Mouse (Mus musculus) spleen, postnatal 4 days (tissue): Measurements from ENCODE around the gene Wdfy4.

Experiments used
- DNase-seq, 2 experiments: peaks; one replicate each; pipeline ENCODE4 v3.0.0; 2022; ENCODE audit warnings: low spot score in 2 of 2

The Wdfy4 gene

GRCm38 (mm10) chr14:33185068-33185800 is at the start of gene Wdfy4:
Gene Wdfy4, minus strand, starts transcription at chr14:33185508.
- peak; percentile 58 to 78 for DNase-seq

- no peak for DNase-seq
Observed at GRCm38 (mm10) chr14:33232048-33232447, 46.7 kb upstream of the Wdfy4 start.

- DNase-seq, result no peak
Observed at GRCm38 (mm10) chr14:33231311-33231710, 46.0 kb upstream of the Wdfy4 start.

DNA sequence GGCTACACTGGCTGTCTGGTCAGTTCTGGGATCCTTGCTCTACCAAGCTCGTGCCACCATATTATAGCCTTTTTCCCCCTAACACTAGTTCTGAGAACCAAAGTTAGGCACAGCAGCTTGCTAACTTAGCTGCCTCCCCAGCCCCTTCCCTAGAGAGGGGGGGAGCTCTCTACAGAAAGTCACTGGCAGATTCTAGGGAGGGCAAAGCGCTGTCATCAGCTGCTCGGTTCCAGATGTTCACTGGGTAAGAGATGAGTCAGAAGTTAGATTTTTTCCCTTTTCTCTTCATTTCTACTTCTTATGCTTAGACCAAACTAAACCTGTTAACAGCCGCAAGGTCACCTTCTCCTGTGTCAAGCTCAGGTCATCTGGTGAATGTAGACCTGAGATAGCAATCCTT is 45.4 kb upstream of the Wdfy4 start:
- no peak for DNase-seq

GRCm38 (mm10) chr14:33225235-33225634 is 39.9 kb upstream of the Wdfy4 start:
- DNase-seq, result no peak

DNA sequence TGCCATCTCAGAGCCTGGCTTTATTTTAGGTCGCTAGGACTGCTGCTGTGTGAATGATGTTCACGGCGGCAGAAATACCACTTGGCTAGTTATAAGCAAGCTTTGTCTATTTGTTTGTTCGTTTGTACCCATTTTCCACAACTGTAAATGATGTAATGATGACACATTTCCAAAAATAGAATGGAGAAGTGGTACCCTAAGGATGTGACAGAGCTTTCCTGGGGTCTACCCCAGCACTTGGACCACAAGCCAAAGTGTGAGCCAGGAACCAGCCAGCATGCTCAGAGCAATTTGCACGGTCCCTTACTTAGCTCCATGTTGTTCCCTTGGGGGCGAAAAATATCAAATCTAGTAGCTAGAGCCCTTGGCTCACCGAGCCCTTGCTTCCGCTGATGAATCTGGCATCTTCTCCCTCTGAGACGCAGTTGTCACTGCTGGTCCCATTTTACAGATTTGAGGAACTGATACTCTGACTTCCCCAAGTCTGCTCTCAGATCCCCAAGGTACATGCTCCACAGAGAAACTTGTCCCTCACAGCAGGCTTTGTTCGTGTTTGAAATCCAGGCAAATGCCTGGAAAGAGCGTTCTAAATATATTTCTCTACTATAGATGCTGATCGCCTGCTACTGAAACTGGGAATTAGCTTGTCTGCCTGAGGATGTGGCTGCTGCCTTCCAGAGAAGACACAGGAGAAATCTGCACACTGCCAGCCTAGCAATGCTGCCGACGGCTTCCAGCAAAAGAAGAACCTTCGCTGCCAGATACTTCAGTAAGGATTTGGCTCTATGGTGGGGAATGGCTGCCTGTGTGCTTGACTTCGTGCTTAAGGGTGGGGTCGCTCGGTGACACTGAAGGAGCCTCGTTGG is 31.3 kb upstream of the Wdfy4 start:
- no peak for DNase-seq

DNA sequence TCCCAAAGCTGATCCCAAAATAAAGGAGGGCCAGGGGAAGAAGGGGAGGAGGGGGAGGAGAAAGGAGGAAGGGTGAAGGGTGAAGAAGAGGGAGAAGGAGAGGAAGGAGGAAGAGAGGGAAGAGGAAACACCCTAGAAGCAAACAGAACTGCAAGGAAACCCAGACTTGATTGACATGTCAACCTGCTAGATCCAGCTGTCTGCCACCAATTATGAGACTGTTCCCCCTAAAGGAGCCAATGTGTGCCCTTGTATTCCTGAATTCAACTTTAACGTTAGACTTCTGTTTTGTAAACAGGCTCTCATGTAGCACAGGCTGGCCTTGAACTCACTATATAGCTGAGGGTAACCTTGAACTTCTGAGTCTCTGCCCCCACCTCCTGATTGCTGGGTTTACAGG is 29.9 kb upstream of the Wdfy4 start:
- DNase-seq, result no peak

DNA sequence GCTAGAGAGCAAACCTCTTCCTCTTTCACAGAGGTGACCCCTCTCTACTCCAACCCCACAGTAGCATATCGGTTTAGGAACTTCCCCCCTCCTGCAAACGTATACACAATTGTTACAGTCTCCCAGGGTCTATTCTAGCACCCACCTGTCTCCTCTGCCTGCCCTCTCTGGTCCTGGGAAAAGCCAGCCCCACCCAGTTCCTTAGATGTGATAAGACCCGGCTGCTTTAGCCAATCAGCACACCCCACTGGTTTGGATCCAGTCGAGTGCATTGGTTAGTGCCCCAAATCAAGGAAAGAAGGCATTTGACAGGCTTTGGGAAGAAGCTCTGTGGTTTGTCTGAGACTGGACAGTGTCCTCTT is 29.4 kb upstream of the Wdfy4 start:
- no peak for DNase-seq

GRCm38 (mm10) chr14:33213823-33214766 is 28.8 kb upstream of the Wdfy4 start, which contains the start of gene Arhgap22:
Gene Arhgap22, plus strand, starts transcription at chr14:33214026.
- DNase-seq, result peak; percentile 79 to 91

DNA sequence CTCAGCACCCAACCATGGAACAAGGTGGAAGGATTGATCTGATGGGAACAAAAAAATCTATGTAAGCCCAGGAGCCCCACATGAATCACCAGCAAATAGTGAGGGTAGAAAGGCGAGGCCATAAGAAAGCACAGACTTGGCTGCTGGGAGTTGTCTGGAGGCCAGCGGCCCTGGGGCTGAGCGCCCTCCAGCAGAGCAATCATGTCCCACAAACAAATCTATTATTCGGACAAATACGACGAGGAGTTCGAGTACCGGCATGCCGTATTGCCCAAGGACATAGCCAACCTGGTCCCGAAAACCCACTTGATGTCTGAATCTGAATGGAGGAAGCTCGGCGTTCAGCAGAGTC is 27.6 kb upstream of the Wdfy4 start:
- DNase-seq, result peak in 1 of 2 experiments; percentile 54

DNA sequence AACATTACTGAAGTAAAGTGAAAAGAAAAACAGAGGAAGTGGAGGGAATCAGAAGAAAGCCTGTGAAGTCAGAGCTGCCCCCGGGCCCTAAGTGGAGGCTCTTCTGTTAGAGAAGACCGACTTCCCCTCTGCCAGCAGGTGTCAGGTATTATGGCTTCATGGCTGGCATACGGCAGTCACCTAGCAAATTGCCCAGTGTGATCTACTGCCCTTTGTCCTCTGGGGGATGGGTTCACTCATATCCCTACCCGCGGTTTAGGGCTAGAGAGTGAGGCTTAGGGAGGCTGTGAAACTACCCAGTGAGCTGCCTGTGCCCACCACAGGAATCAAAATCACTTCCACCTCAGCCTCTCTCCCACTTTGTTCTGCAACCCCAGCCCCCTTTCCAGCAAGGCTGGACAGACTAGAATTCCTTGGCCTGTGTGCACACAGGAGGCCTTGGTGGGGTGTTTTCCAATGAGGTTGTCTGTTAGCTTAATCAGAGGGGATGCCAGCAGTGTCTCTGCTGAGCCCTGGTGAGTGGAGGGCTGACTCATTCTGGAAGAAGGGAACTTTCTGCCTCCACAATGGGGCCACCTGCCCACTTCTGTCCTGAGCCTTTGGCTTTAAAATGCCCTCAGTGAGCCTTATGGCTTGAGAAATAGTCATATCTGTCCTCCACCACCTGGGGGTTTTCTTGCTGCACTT is 27.1 kb upstream of the Wdfy4 start:
- no peak for DNase-seq

DNA sequence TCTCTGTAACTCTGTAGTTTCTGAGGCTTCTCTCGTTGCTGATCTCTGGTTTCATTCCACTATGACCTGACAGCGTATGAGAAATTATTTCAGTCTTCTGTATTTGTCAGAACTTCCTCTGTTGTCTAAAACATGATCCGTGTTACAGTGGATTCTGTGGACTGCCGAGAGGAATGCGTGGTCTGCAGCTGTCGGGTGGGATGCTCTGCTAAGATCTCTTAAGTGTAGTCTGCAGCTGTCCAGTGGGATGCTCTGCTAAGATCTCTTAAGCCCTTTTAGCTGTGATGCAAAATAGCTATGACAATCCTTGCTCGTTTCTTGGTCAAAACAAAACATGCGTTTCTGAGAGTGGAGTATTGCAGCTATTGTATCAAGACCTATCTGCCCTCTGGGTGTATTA is 25.5 kb upstream of the Wdfy4 start:
- no peak for DNase-seq

- DNase-seq, result no peak
Observed at GRCm38 (mm10) chr14:33208331-33208730, 23.0 kb upstream of the Wdfy4 start.

GRCm38 (mm10) chr14:33207011-33207410 is 21.7 kb upstream of the Wdfy4 start:
- DNase-seq, result peak; percentile 27 to 59

- peak in 1 of 2 experiments; percentile 57 for DNase-seq
Observed at GRCm38 (mm10) chr14:33205280-33205965, 20.1 kb upstream of the Wdfy4 start.

GRCm38 (mm10) chr14:33203777-33204176 is 18.5 kb upstream of the Wdfy4 start:
- DNase-seq, result no peak

GRCm38 (mm10) chr14:33202885-33203284 is 17.6 kb upstream of the Wdfy4 start:
- no peak for DNase-seq

DNA sequence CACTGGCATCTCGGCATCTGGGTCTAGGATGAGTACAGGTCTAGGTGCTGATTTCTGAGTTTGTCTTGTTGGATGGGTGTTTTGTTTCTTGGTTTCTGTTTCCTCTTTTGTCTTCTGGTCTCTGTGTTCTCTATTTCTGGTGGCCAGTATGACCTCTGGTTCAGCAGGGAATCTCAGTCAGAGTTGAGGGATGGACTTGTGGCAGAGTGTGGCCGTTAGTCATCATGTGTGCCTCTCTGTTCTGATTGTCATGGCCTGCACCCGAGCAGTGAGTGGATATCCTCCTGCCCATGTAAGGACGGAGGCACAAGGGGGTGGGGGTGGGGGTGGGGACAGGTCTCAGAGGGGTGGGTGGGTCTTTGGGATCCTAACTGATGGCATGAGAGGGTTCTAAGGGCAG is 16.9 kb upstream of the Wdfy4 start:
- DNase-seq, result no peak

DNA sequence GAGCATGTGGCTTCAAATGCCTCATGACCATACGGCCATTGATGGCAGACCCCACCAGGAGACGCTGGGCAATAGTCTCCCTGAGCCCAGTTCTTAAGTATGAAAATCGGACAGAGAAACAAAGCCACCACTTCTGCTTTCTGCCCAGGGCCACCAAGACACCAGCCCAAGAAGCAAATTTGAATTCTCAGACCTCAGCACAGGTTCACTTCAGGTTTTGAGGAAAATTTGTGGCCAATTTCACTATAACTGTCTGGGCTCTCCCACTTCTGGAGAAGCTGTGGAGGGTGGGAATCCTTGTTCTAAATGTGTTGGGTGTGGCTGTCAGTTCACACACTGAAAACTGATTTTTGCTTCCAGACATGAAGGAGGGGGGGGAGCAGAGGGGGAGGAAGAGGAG is 8.9 kb upstream of the Wdfy4 start:
- DNase-seq, result peak in 1 of 2 experiments; percentile 34

DNA sequence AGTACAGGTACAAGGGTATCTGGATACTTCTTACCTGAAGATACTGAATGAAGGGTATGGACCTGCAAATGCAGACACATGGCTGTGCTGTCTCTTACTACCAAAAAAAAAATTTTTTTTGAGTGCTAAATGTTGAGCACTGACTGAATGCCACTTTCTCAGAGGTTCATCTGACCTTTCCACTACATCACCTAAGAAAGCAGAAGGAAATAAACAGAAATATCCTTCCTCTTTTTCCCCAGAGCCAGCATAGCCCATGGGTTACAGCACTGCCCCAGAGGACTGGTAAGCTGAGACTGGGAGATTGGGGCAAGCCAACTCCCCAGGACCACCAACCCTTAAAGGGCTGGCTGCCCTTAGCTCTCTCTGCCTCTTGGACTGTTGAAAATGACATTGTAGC is 8.5 kb upstream of the Wdfy4 start:
- no peak for DNase-seq

DNA sequence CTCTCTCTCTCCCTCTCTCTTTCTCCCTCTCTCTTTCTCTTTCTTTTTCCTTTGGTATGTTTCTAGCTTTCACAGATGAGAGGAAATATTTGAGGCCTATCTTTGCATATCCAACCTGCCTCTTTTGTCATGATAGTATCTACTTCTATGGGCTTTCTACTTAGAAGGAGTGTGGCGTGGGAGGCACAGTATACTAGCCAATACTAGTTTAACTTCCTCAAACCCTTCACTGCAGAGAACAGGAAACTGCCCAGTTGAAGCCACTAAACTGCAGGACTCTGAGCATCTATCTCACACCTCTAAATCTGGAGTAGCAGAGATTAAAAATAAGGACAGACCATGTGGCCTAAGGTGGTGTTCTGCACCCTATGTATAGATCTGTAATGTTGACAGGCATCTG is 5.3 kb upstream of the Wdfy4 start:
- no peak for DNase-seq
